Mouse (Mus musculus) cortical plate, adult 2 months (tissue): ENCODE measurements around the gene Cd83.

Experiments
- CTCF ChIP-seq: fragments of 200-500 bp; IDR thresholded peaks from 2 replicates; pipeline ENCODE4 v1.5.1; 2011; ENCODE audit warnings: mild to moderate bottlenecking, control low read depth, low read length; ENCODE audit not compliant: insufficient read depth; ENCODE audit errors: extremely low read depth
- POLR2A ChIP-seq: fragments of 200-500 bp; IDR thresholded peaks from 2 replicates; pipeline ENCODE4 v1.6.1; 2011; ENCODE audit warnings: mild to moderate bottlenecking, low read length, control low read depth; ENCODE audit not compliant: insufficient read depth; ENCODE audit errors: extremely low read depth

- TF ChIP-seq CTCF (no peak), POLR2A (no peak)
Observed at GRCm38 (mm10) chr13:43813431-43813830, 28.9 kb downstream of the Cd83 start.
